Mouse (Mus musculus) heart, postnatal 0 days (tissue): ENCODE results near the gene Prim1. TPM values are rescaled to one million over a fixed set of nuclear protein-coding genes. Genes with fewer than 3 reads are reported as not detected.
"Not testable (repeated sequence)": the region's sequence is repeated elsewhere in the genome, so short reads cannot be mapped to it uniquely, and the experiment has no call there.

ENCODE experiments used
- ATAC-seq: fragments of 200-750 bp; cut with Nextera tagmentation; 2 replicates; pipeline ENCODE4 v1.8.0; 2017; ENCODE audit warnings: low read depth, moderate number of reproducible peaks, moderate library complexity; ENCODE audit not compliant: insufficient read depth
- DNase-seq: peaks from one replicate; pipeline ENCODE4 v3.0.0-alpha.2; 2016; ENCODE audit warnings: low spot score
- H3K27ac ChIP-seq: fragments of 300-500 bp; sonication (generic); 2 replicates; pipeline ENCODE4 v1.5.1; 2014; ENCODE audit warnings: low read depth, mild to moderate bottlenecking
- H3K27me3 ChIP-seq: fragments of 300-500 bp; sonication (generic); 2 replicates; pipeline ENCODE4 v1.6.1; 2014; ENCODE audit warnings: low read length, mixed read lengths; ENCODE audit not compliant: control insufficient read depth, insufficient read depth
- H3K36me3 ChIP-seq: fragments of 300-500 bp; sonication (generic); replicated peaks from 2 replicates; pipeline ENCODE4 v1.6.1; 2014; ENCODE audit warnings: low read length, mixed read lengths; ENCODE audit not compliant: control insufficient read depth, insufficient read depth
- H3K4me1 ChIP-seq: fragments of 300-500 bp; sonication (generic); 2 replicates; pipeline ENCODE4 v1.6.1; 2014; ENCODE audit warnings: antibody characterized with exemption; ENCODE audit not compliant: control insufficient read depth, insufficient read depth
- H3K4me2 ChIP-seq: fragments of 300-500 bp; sonication (generic); 2 replicates; pipeline ENCODE4 v1.6.1; 2014; ENCODE audit warnings: low read depth, mild to moderate bottlenecking, low read length, moderate library complexity
- H3K4me3 ChIP-seq: fragments of 300-500 bp; sonication (generic); 2 replicates; pipeline ENCODE4 v1.5.1; 2014; ENCODE audit warnings: low read depth, low read length
- H3K9ac ChIP-seq: fragments of 300-500 bp; sonication (generic); replicated peaks from 2 replicates; pipeline ENCODE4 v1.6.1; 2014; ENCODE audit warnings: low read depth, low read length, mixed read lengths
- H3K9me3 ChIP-seq: fragments of 300-500 bp; sonication (generic); replicated peaks from 2 replicates; pipeline ENCODE4 v1.6.1; 2016; ENCODE audit warnings: low read length; ENCODE audit not compliant: control insufficient read depth
- CTCF ChIP-seq: IDR thresholded peaks from 2 replicates; pipeline ENCODE4 v1.5.1; 2016; ENCODE audit warnings: antibody characterized with exemption, control low read depth, low read depth
- EP300 ChIP-seq: IDR thresholded peaks from 2 replicates; pipeline ENCODE4 v1.6.1; 2016; ENCODE audit warnings: antibody characterized with exemption, low read depth
- WGBS: fragments of 180-500 bp; shearing (Covaris S2); extraction: QIAGEN DNeasy Blood & Tissue Kit; methylation state at CpG from one replicate; pipeline ENCODE4 v1.1.7; 2014; 5-methylcytosine and 5-hydroxymethylcytosine counted together
- polyA plus RNA-seq: library from polyadenylated mRNA; unstranded; fragments of >200 nt; fragmentation: Nextera tagmentation; extraction: Ambion mirVana; gene quantifications from 2 replicates; pipeline ENCODE4 v1.2.1, GENCODE M21; 2015
- total RNA-seq: library from RNA; depleted of rRNA; stranded (reverse); fragments of >200 nt; gene quantifications from 2 replicates; pipeline ENCODE4 v1.2.3, GENCODE M21; 2014; ENCODE audit warnings: low replicate concordance

Gene Prim1
- total and polyA plus RNA-seq, 2 experiments from 2014 or later = 16.1 to 21.1 TPM

DNA sequence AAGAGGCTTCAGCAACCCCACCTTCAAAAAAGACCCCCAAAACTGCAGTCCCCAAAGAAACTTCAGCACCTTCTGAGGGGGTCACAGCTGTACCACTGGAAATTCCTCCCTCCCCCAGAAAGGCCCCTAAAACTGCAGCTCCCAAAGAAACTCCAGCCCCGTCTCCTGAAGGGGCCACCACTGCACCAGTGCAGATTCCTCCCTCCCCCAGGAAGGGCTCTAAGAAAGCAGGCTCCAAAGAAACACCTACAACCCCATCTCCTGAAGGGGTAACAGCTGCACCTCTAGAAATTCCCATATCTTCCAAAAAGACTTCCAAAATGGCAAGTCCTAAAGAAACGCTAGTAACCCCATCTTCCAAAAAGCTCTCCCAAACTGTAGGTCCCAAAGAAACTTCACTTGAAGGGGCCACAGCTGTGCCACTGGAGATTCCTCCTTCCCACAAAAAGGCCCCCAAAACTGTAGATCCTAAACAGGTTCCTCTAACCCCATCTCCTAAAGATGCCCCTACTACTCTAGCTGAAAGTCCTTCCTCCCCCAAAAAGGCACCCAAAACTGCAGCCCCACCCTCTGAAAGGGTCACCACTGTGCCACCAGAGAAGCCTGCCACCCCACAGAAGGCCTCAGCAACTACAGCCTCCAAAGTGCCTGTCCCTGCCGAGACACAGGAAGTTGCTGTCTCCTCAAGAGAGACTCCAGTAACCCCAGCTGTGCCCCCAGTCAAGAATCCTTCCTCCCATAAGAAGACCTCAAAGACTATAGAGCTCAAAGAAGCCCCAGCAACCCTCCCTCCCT, 28.3 kb downstream of the Prim1 start:
- Histone ChIP-seq H3K27me3 (no peaks in the 10 kb centered on the region), H3K9ac (no peak overlapping the region; the same call in 1 of the 2 replicates), H3K4me3 (no peak overlapping the region), H3K4me1 (peaks cover 23% of the 10 kb centered on the region), H3K4me2 (no peak overlapping the region), H3K27ac (peak overlapping the region; percentile 56), H3K36me3 (peaks cover 78% of the 10 kb centered on the region), H3K9me3 (no peaks in the 10 kb centered on the region)
- 47% methylated on average over 3 of the region's 3 CpGs for WGBS
- DNase-seq (no peak), ATAC-seq (no peak)
- TF ChIP-seq CTCF = no peak
- no peak for TF ChIP-seq EP300

DNA sequence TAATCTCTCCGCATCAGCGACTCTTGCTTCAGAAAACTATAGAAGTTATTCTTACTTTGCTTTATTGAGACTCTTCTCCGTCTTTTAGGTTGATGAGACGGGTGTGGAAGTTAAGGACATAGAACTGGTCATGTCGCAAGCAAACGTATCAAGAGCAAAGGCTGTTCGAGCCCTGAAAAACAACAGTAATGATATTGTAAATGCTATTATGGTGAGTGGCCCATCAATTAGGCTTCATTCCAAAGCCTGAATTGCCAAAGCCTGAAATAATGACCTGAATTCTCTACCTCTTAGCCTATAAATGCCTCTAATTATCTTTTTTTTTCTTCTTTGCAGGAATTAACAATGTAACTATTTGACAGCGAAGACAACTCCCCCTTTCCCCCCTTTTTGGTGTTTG, 33.2 kb downstream of the Prim1 start:
- no peak overlapping the region for H3K4me3 ChIP-seq
- H3K4me1 ChIP-seq = 0 out of 2 replicates have a peak, but pooled peaks cover 10% of the 10 kb centered on the region
- DNase-seq (no peak), ATAC-seq (no peak)
- WGBS = 94% methylated on average over 8 of the region's 8 CpGs
- H3K9me3 ChIP-seq = no peaks in the 10 kb centered on the region
- H3K36me3 ChIP-seq = peaks cover 75% of the 10 kb centered on the region
- no peak overlapping the region for H3K4me2 ChIP-seq
- H3K27ac ChIP-seq = no peak overlapping the region
- no peak overlapping the region for H3K9ac ChIP-seq
- H3K27me3 ChIP-seq = no peaks in the 10 kb centered on the region
- no peak for TF ChIP-seq CTCF

DNA sequence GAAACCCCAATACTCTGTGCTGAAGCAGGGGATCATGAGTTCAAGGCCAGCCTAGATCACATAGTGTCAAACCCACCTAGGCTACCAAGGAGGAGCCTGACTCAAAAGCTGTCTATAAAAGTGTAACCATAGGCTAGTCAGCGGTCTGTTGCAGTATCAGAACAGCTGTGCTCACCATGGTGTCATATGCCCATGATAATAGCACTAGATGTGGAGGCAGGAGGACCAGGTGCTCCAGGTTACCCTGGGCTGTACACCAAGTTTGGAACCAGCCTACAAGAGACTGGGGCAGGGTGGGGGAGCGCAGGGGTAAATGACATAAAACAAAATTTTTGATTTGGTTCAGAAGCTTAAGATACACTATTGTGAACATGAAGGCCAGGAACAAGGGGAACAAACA, 34.8 kb downstream of the Prim1 start:
- ATAC-seq = no peak
- TF ChIP-seq EP300 (no peak), CTCF (no peak)
- H3K36me3 ChIP-seq = peaks cover 63% of the 10 kb centered on the region
- H3K4me3 ChIP-seq = no peak overlapping the region
- DNase-seq = no peak
- WGBS = 95% methylated on average over 2 of the region's 2 CpGs
- 0 out of 2 replicates have a peak, but pooled peaks cover 2% of the 10 kb centered on the region for H3K4me1 ChIP-seq
- H3K27me3 ChIP-seq = no peaks in the 10 kb centered on the region
- no peak overlapping the region for H3K27ac ChIP-seq
- H3K4me2 ChIP-seq = no peak overlapping the region
- no peaks in the 10 kb centered on the region for H3K9me3 ChIP-seq
- no peak overlapping the region for H3K9ac ChIP-seq

DNA sequence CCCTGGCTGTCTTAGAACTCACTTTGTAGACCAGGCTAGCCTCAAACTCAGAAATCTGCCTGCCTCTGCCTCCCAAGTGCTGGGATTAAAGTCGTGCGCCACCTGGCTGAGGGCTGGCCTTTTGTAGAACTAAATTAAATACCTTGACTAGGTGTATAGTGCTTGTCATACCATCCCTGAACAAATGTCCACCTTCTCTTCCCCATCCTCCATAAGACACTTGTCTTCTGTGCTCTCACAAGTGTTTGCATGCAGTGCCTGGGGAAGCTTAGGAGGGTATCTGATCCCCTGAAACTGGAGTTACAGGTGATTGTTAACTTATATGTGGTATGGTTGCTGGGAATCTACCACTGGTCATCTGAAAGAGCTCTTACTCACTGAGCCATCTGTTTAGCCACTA, 35.4 kb downstream of the Prim1 start:
- ATAC-seq (no peak), DNase-seq (no peak)
- Histone ChIP-seq H3K27me3 (no peaks in the 10 kb centered on the region), H3K9me3 (no peaks in the 10 kb centered on the region), H3K27ac (no peak overlapping the region), H3K4me3 (no peak overlapping the region), H3K9ac (no peak overlapping the region), H3K4me2 (no peak overlapping the region), H3K4me1 (no peaks in the 10 kb centered on the region), H3K36me3 (peaks cover 57% of the 10 kb centered on the region)
- TF ChIP-seq CTCF = no peak
- no peak for TF ChIP-seq EP300
- 80% methylated on average over 2 of the region's 2 CpGs for WGBS

DNA sequence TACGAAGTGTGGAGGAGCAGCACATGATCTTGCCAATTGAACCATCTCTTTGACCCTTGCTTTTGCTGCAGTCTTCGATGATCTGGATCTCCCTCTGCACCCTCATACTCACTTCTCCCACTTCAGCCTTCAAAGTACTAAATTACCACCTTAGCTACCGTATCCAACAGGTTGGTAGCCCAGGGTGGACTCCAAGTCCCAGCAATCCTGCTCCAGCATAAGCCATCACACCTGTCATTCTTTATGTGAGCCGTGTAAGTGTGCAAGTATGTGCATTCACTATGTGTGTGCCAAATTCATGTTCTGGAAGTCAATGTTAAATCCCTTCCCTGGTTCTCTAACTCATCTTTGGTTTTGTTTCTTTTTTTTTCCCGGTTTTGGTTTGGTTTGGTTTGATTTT, 36.6 kb downstream of the Prim1 start:
- Histone ChIP-seq H3K4me1 (no peaks in the 10 kb centered on the region), H3K27ac (no peak overlapping the region), H3K4me2 (no peak overlapping the region), H3K4me3 (no peak overlapping the region), H3K9me3 (no peaks in the 10 kb centered on the region), H3K9ac (no peak overlapping the region), H3K36me3 (peaks cover 44% of the 10 kb centered on the region), H3K27me3 (no peaks in the 10 kb centered on the region)
- WGBS = 93% methylated on average over 5 of the region's 5 CpGs
- TF ChIP-seq CTCF (no peak), EP300 (no peak)
- DNase-seq (no peak), ATAC-seq (no peak)

DNA sequence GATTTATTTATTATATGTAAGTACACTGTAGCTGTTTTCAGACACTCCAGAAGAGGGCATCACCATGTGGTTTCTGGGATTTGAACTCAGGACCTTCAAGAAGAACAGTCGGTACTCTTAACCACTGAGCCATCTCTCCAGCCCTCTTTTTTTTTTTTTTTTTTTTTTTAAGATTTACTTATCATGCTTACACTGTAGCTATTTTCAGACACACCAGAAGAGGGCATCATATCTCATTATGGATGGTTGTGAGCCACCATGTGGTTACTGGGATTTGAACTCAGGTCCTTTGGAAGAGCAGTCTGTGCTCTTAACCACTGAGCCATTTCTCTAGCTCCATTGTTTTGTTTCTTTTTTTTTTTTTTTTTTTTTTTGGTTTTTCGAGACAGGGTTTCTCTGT, 37.2 kb downstream of the Prim1 start:
- H3K9me3 ChIP-seq, DNase-seq, H3K9ac ChIP-seq, H3K4me3 ChIP-seq, ATAC-seq, H3K4me2 ChIP-seq, H3K27ac ChIP-seq, H3K4me1 ChIP-seq, H3K27me3 ChIP-seq: not testable (repeated sequence)
- peaks cover 40% of the 10 kb centered on the region for H3K36me3 ChIP-seq
- WGBS = 86% methylated on average over 1 of the region's 2 CpGs
